Mouse (Mus musculus): ENCODE measurements around the gene Olfr223. TPM values are rescaled to one million over a fixed set of nuclear protein-coding genes. Genes with fewer than 3 reads are reported as not detected.
"Not testable (repeated sequence)": the region's sequence is repeated elsewhere in the genome, so short reads cannot be mapped to it uniquely, and the experiment has no call there.

Gene Olfr223
- not detected for total RNA-seq (2021)
- long read RNA-seq, experiment 1, result 0 reads
- long read RNA-seq, experiment 2, result 0 reads

DNA sequence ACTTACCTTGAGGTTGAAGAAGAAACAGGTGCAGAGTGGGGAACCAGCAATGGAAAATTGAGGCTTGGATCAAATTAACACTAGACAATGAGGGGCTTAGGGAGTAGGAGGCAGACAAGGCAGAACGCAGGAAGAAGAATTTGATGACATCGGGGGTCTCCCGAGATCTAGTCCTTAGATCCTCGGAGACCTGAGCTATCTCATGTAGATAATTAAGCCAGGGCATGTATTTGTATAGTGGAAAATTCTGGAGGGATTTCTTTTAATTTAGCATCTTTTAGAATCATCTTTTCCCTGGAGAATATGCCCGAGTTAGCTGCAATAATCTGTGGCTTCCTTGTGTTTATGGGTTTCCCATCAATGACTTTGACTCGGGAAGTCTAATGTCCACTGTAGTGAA is at the start of gene Olfr223:
Gene Olfr223 (minus strand): TSS at position 101 of the 400 bp plus-strand sequence.
- DNase-seq, result no peak

DNA sequence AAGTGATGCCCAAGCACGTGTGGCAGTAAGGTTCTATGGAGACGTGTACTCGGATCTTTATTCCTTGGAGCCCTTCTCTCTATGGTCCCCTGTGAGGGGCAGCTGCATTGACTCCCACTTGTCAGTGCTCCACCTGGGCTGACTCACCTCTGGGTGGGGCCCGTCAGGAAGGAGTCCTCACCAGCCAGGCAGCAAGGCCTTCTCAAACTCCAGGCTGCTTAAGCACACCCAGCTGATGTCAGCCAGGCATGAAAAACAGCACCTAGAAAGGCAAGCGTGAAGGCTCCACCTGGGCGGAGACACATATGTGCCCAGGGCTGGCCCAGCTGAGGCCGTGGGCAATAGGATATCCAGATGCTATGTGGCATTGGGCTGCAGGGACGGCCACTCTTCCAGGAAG is 49.3 kb upstream of the Olfr223 start:
- DNase-seq, result no peak

DNA sequence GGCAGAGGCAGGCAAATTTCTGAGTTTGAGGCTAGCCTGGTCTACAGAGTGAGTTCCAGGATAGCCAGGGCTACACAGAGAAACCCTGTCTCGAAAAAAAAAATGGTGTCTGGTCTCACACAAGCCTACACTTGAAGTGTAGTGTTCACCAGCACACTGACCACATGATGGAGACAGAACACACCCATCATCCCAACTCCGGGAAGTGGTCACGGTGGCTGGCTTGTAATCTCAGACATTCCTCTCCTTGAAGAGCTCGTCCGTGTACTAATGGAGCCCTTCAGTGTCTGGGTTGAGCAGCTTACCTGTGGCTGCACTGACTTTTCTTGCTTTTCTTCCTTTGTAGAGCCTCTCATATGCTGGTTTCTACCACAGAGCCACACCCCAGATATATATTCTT is 48.1 kb upstream of the Olfr223 start:
- no peak for DNase-seq

DNA sequence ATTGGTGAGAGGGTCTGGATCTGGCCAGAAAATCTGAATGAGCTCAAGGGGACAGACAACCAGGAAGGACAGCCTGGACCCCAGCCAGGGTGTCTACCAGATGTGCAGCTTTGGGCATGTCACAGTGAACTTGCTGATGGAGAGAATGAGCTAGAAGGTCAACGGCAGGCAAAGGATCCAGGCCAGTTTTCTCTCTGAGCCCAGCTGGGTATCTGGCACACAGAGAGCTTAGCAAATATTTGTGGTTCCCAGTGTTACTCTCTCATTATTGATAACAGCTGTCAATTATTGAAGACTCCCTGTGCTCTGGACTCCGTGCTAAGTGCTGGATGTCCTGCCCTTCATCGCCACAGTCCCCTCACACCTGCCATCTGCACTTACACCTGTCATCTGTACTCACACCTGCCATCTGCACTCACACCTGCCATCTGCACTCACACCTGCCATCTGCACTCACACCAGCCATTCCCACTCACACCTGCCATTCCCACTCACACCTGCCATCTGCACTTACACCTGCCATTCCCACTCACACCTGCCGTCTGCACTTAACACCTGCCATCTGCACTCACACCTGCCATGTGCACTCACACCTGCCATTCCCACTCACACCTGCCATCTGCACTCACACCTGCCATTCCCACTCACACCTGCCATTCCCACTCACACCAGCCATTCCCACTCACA is 47.0 kb upstream of the Olfr223 start:
- no peak for DNase-seq

DNA sequence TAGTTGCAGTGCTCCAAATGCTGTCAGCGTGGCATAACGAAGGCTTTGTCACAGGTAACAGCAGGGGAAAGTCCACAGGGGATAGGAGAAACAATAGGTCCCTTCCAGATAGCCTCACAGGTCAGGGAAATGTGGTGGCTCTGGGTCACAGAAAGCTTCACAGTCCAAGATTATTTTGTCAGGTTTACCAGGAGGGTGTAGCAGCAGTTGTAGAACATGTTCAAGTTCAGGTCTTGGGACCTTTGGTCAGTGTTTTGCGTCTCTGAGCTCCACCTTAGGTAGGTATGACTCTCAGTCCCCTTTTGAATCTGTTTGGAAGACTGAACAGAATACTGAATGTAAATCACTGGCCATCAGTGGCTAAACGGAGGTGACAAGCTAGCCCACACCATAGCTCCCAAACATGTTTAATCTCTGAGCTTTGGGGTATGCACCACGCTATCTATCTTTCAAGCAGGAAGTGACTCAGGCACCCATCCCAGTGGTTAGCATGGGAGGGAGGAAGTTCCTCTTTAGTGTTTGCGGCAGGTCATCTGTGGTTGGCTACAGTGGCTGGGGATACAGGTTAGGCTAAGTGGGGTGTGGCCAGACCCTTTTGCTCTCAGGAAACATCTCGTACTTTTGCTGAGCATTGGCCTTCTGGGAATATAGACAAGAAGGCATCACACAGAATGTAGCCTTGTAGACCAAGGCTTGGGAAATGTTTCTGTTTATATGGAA is 43.8 kb upstream of the Olfr223 start:
- DNase-seq, result no peak

DNA sequence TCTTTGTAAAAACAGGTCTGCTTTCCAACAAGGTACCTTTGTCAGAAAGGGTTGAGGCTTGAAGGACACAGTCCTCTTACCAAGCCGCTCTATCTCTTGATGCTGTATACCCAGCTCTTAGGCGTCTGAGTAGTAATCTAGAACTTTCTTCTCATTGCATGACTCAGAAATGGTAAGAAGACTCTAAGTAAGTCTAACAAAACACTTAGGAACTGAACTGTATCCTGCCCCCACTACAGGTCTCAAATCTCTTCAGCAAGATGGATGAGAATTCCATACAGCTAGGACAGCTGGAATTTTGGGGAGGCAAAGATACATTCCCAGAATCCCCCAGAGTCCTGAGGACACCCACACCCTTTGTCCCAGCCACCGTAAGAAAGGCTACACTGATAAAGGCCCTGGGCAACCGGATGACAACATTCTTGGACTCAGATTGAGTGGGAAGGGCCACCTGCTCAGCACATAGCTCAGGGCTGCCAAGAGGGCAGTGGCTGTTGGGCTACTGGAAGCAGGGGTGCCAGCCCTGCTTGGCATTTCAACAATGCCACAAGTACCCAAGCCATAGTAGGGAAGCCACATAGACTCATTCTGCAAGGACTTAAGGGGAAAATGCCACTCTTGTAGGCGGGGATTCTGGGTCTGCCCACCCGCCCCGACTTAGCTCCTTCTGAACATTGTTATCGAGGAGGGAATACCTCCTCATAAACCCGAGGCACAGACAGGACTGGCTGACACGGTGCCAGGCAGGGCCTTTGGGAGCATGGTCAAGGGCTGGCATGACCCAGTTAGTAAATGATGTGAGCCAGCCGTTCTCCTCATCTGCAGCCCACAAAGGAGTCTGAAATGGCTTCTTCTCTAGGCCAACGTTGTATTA is 43.0 kb upstream of the Olfr223 start:
- peak; percentile 48 for DNase-seq

DNA sequence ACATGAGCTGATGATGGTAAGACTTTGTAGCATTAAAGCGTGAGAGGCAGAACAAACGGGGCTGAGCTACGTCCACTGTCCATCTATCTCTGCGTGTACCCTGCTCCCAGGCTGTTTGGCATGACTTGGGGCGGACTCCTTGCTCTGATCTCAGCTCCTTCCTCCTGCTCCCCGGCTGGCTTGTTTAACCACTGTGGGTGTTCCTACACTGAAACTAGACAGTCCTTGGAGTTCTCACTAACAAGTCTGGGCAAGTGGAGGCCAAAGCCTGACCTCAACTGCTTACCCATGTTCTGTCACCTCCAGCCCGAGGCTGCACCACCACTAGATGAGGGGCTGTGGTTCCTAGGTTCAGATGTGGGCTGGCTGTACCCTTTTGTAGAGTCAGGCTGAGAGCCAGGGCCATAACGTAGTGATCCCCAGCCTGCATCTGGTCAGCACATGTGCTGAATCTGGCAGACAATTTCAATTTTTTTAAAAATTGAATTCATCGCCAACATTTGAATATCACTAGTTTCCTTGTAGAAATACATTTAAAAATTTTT is 42.2 kb upstream of the Olfr223 start:
- no peak for DNase-seq

DNA sequence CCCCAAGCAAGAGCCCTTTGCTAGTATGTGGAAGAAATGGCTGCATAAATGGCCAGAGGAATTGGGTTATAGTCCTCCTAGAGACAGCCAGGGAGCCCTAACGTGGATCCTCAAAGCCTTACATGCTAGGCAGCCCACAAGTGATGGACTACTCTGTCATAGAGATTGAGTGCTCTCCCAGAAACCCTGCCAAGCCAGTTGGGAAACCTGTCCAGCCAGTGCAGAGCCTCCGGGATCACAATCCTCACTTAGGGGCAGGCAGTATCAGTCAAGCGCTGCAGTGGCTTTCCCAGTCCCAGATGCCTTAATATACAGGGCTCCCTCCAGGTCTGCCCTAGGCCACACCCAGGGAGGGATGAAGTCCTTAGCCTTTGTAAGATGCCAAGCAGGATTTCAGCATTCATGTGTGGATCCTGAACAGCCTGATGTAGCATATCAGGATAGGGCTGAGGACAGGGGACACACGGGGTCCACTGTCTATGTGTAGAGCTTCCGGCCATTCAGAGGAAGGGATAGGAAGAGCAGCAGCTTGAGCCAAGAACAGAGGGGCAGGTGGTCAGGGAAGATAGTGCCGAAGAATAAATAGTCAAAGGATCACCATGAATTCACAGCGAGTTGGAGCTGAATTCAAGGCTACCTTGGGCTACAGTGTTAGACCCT is 41.0 kb upstream of the Olfr223 start:
- DNase-seq, result no peak

DNA sequence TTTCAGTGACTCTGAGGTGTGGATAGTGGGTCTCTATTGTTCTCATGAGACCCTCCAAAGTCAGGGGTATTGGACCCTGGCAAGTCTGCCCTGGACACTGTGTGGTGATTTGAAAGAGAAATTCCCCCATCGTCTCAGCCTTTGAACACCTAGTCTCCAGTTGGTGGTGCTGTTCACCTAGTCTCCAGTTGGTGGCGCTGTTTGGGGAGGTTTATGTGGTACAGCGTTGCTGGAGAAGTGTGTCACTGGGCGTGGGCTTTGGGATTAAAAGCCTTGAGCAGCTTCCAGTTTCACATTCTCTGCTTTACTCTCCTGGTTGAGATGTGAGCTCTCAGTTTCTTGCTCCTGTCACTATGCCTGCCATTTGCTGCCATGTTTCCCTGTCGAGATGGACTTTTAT is 39.9 kb upstream of the Olfr223 start:
- peak; percentile 69 for DNase-seq

DNA sequence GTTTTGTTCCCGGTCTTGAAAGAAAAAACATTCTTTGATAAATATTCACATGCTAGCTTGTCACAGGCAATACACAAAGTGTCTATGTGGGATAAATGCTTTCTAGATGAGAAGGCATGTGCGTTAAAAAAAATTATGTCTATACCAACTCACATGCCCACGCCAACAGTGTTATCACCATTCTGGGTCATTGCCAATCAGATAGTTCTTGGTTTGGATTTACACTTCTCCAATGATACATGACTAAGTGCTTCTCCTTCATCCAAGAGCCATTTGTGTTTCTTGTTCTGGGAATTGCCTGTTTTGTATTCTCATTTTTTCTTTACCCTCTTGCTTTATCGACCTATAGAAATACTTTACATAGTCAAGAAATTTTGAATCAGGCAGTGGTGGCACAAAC is 38.9 kb upstream of the Olfr223 start:
- no peak for DNase-seq

DNA sequence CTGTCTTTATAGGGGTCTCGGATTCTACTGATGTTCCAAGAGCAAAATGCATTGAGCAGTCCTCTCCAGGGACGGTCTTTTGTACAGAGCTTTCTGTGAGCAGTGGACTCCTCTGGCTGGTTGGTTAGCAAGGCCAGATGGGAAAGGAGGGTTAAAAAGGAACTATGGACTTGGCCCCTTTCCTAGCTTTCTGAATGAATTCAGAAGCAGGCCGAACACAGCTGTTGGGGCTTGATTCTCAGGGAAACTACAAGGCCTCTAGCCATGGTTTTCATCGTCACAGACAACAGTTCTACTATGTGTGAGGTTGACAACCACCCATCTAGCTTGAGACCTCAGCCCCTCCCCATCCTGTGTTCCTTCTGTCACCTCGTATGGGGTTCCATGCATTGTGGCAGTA is 36.8 kb upstream of the Olfr223 start:
- no peak for DNase-seq

DNA sequence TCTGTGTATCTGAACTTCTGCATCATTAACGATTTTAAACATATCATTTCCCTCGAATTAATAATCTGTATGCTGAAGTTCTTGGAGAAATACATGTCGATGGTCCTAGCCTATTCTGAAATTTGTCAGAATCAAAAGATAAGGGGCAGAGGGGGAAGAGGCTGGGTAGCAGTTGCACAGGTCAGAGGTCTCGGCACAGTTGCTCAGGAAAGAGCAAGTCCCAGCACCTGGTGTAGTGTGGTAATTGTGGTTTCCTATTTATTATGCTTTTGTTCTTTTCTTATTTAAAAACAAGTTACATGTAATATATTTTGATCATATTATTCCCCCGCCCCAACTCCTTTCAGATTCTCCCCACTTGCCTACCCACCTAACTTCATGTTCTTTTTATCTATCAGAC is 35.1 kb upstream of the Olfr223 start:
- no peak for DNase-seq

DNA sequence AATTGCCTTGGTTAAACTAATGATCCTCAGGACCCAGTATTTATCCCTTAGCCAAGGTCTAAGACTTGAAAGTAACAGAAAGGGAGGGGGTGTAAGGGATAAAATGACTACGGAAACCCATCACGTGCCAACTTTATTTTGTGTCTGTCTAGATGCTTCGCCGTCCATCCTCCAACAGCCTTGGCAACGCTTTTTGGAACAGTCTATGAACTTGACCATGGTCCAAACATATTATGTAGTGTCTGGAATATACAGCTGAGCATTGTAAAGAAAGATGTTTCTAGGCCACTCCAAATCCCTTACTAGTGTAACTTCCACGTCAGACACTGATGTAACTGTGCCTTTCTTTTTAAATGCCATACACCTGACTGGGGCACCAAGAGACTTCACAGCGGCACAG is 33.1 kb upstream of the Olfr223 start:
- DNase-seq, result no peak

DNA sequence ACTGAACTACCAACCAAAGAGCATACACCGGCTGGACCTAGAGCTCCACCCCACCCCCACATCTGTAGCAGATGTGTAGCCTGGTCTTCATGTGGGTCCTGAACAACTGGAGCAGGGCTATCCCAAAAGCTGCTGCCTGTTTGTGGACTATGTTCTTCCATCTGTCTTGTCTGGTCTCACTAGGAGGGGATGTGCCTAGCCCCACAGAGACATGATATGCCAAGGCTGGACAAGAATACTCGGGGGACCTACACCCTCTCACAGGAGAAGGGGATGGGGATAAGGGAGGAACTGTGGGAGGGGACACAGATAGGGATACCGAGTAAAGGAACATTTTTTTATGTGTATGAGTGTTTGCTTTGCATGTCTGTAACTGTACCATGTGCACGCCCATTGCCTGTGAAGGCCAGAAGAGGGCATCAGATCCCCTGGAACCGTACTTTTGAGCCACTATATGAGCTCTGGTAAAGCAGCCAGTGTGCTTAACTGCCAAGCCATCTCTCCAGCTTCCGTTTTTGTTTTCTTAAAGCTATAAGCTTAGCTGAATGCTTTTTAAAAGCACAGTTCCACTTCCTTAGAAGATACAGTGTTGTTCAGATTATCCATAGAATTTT is 31.0 kb upstream of the Olfr223 start:
- peak; percentile 47 for DNase-seq

DNA sequence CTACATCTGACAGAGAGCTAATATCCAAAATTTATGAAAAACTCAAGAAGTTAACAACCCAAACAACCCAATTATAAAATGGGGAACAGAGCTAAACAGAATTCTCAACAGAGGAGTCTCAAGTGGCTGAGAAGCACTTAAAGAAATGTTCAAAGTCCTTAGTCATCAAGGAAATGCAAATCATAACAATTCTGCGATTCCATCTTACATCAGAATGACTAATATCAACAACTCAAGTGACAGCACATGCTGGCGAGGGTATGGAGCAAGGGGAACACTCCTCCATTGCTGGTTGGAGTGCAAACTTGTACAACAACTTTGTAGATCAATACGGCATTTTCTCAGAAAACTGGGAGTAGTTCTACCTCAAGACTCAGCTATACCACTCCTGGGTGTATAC is 29.1 kb upstream of the Olfr223 start:
- no peak for DNase-seq

DNA sequence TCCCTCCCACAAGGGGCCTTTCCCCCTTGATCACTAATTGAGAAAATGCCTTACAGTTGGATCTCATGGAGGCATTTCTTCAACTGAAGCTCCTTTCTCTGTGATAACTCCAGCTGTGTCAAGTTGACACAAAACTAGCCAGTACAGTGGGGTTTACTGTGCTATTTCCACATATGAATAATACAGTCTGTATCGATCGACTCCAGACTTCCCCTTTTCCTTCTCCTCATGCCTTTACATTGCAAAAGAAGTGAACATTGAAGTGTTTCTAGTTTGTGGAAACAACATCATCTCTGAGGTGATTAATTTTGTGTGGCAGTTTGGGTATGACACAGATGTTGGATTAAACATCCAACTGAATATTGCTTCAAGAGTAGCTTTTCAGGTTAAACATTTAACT is 23.9 kb upstream of the Olfr223 start:
- DNase-seq, result not testable (repeated sequence)

DNA sequence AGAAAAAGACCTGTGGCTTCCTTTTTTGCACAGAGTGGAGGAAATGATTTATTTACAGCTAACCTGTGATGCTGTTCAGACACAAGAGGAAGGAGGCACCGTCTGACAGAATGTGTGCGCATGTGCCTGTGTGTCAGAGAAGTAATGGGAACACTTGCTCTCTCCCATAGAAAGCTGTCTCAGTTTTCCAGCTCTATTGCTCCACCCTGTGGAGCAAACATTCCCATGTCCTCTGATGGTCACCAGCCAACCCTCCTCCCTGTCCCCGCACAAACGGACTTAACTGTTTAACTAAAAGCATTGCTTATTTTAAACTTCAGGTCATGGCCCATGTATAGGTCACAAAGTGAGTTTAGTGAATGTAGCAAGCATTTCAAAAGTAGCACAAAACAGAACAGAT is 21.0 kb upstream of the Olfr223 start:
- DNase-seq, result no peak

DNA sequence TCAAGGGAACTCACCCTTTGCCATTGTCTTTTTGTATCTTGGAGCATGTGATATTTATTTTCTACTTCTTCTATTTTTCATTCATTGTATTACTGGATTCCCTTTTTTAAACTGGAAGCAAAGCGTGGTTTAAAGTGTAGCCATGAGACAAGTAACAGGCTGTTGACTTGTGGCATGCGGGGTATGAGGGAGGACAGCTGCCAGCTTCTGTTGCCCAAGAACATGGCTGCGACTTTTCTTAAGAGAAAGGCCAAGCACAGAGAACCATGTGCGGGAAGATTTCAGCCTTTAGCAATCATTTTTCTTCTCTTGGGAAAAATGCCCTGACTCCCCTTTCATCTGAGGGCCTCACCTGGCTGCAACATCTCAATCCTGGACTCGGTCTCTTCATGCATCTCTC is 18.6 kb upstream of the Olfr223 start:
- DNase-seq, result no peak

DNA sequence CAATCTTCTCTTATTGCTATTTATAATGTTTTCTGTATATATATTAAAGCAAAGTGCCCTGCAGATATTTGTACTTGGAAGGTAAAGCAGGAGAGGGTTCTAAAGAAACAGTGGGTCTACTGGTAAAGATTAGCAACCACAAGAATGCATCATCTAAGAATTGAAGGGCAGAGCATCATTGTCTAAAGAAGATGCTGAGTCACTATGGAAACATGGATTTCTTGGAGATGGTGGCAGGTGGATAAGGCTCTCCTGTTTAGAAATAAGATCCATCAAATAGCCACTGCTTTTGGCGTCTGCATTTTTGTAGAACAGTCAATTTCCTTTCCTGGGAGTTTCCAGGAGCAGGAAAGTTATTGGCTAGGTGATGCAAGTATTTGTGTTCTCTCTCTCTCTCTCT is 9.2 kb upstream of the Olfr223 start:
- DNase-seq, result no peak

DNA sequence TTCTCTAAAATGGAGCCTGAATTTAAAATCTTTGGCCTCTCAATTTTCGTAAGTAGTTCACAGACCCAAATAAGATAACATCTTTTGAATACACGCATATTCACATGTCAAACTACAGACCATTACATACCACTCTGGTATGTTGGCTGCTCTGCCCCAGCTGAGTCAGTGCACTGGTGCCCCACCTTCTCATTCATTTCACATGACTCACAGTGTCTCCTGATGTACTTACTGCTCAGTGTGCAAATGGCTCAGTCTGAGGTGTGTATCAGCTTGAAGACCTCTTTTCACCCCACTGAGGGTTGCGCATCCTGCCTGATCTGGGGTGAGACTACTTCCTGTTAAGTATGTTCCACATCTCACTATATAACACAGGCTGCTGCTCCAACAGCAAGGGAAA is 7.8 kb upstream of the Olfr223 start:
- DNase-seq, result no peak

DNA sequence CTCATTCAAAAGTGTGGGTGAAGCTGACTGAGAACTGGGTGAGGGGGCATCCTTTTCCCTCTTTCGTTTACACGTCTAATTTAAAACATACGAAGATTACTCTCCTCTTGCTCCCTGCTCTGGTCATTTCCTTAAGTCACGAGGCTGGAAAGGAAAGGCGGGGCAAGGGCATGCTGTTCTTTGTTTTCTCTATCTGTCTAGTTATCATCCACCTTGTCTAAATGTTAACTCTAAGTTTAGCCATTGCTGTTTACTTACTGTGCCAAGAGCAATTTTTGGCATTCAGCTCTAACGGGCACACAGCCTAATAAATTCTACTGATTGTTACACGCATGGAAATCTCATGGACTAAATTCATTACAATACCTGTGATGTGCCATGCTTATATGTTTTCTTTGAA is 6.1 kb upstream of the Olfr223 start:
- no peak for DNase-seq

DNA sequence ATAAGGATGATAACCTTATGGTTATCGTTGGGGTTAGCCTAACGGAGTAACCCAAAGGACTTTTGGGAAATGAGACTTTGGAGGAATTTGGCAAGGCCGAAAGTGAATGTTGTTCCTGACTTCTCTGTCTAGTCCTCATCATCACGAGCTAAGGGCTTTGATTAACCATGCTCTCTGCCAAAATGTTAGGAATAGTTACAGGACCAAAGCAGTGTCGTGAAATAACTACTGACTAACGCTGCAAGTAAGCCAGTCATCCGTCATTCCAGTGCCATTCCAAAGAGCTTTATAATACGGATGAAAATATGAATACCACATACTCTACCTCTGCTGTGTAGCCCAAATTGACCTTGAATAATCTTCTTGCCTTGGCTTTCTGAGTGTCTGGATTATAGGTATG is 3.9 kb upstream of the Olfr223 start:
- no peak for DNase-seq

All from gastrocnemius, postnatal 10 days (tissue).